Mouse (Mus musculus) heart, adult 2 months (tissue): ENCODE measurements at regions not wholly inside any gene's neighbourhood (a gene's known extent, or its start where the extent isn't known, plus 50 kb on each side); places are given as distances from the start of the nearest gene placed in this dataset.

Experiments
- CTCF ChIP-seq: fragments of 200-600 bp; IDR thresholded peaks from 2 replicates; pipeline ENCODE4 v1.8.1; 2022; ENCODE audit warnings: antibody characterized with exemption, mild to moderate bottlenecking, moderate library complexity
- EP300 ChIP-seq: fragments of 200-500 bp; IDR thresholded peaks from 2 replicates; pipeline ENCODE4 v1.6.1; 2011; ENCODE audit warnings: low read depth, low read length, control low read depth; ENCODE audit not compliant: insufficient read depth
- POLR2A ChIP-seq: fragments of 200-500 bp; IDR thresholded peaks from 2 replicates; pipeline ENCODE4 v1.6.1; 2011; ENCODE audit warnings: mild to moderate bottlenecking, low read depth, low read length, control low read depth; ENCODE audit not compliant: insufficient read depth

GRCm38 (mm10) chr2:148114600-148114999 lies 67.8 kb upstream of the Foxa2 start:
- TF ChIP-seq POLR2A: no peak
- TF ChIP-seq CTCF: no peak
- TF ChIP-seq EP300: no peak
